Mouse (Mus musculus) MEL (cell line): ENCODE data around the gene Scn2b.

Experiments used
- CHD2 ChIP-seq: IDR thresholded peaks from 2 replicates; pipeline ENCODE4 v1.6.1; 2011; ENCODE audit warnings: low read length, improper control_type of control experiment
- CTCF ChIP-seq, 3 experiments: IDR thresholded peaks in 2 of 3; conservative IDR thresholded peaks in 1 of 3; 2 replicates each; pipeline ENCODE4 v1.5.1; 2011 to 2012; ENCODE audit warnings: low read length in 3 of 3, low read depth in 2 of 3, mild to moderate bottlenecking in 2 of 3, improper control_type of control experiment in 1 of 3, inconsistent platforms in 1 of 3, mixed read lengths in 1 of 3, moderate library complexity in 1 of 3; ENCODE audit not compliant: control insufficient read depth in 1 of 3, insufficient read depth in 1 of 3, poor library complexity in 1 of 3, severe bottlenecking in 1 of 3
- EP300 ChIP-seq, 2 experiments: IDR thresholded peaks; 2 replicates each; pipeline ENCODE4 v1.6.1; 2011; ENCODE audit warnings: improper control_type of control experiment in 2 of 2, low read length in 2 of 2, low read depth in 1 of 2, mild to moderate bottlenecking in 1 of 2
- JUND ChIP-seq: IDR thresholded peaks from 2 replicates; pipeline ENCODE4 v1.6.1; 2011; ENCODE audit warnings: low read depth, mild to moderate bottlenecking, improper control_type of control experiment, low read length
- MAX ChIP-seq: IDR thresholded peaks from 2 replicates; pipeline ENCODE4 v1.6.1; 2011; ENCODE audit warnings: low read length, improper control_type of control experiment
- MYC ChIP-seq: IDR thresholded peaks from 2 replicates; pipeline ENCODE4 v1.6.1; 2011; ENCODE audit warnings: low read depth, mild to moderate bottlenecking, low read length, improper control_type of control experiment, moderate library complexity
- NELFE ChIP-seq: IDR thresholded peaks from 2 replicates; pipeline ENCODE4 v1.6.1; 2011; ENCODE audit warnings: low read depth, low read length, improper control_type of control experiment
- POLR2A ChIP-seq, 2 experiments: IDR thresholded peaks; 2 replicates each; pipeline ENCODE4 v1.6.1; 2011 to 2012; ENCODE audit warnings: low read length in 2 of 2, mild to moderate bottlenecking in 2 of 2, control low read depth in 1 of 2, improper control_type of control experiment in 1 of 2, low read depth in 1 of 2, moderate library complexity in 1 of 2; ENCODE audit not compliant: control insufficient read depth in 1 of 2, insufficient read depth in 1 of 2, poor library complexity in 1 of 2
- UBTF ChIP-seq: IDR thresholded peaks from 2 replicates; pipeline ENCODE4 v1.6.1; 2012; ENCODE audit warnings: low read depth, mild to moderate bottlenecking, inconsistent platforms, low read length, improper control_type of control experiment, moderate library complexity, borderline replicate concordance; ENCODE audit not compliant: insufficient read depth
- ZC3H11A ChIP-seq: IDR thresholded peaks from 2 replicates; pipeline ENCODE4 v1.6.1; 2012; ENCODE audit warnings: low read depth, mild to moderate bottlenecking, inconsistent platforms, low read length, improper control_type of control experiment
- ZMIZ1 ChIP-seq: IDR thresholded peaks from 2 replicates; pipeline ENCODE4 v1.6.1; 2012; ENCODE audit warnings: low read depth, mild to moderate bottlenecking, inconsistent platforms, low read length, improper control_type of control experiment, moderate library complexity

- no peak for TF ChIP-seq ZC3H11A
- no peak for TF ChIP-seq MYC
- TF ChIP-seq MAX, result no peak
- TF ChIP-seq EP300 (IDR thresholded peaks at IDR 0.05; ENCODE audit: low read depth in 1 of 2, low read length in 2 of 2), result no peak
- TF ChIP-seq POLR2A (IDR thresholded peaks at IDR 0.05; ENCODE audit: control insufficient read depth in 1 of 2, insufficient read depth in 1 of 2, low read depth in 1 of 2, low read length in 2 of 2, poor library complexity in 1 of 2), result no peak
- TF ChIP-seq NELFE, result no peak
- TF ChIP-seq CTCF (IDR thresholded peaks at IDR 0.05 in 2 of 3, conservative IDR thresholded peaks at IDR 0.05 in 1 of 3; ENCODE audit: control insufficient read depth in 1 of 3, insufficient read depth in 1 of 3, low read depth in 2 of 3, low read length in 3 of 3, poor library complexity in 1 of 3, severe bottlenecking in 1 of 3), result no peak
- TF ChIP-seq ZMIZ1, result no peak
- no peak for TF ChIP-seq CHD2
- TF ChIP-seq JUND, result no peak
- TF ChIP-seq UBTF, result no peak
These were observed 28.1 kb downstream of the Scn2b start for GRCm38 (mm10) chr9:45145533-45146266.
